ENCODE assay signal across 28 mouse cellular contexts in genomic region chr1:184833499-184833898, GRCm38 (mm10). TPM values are rescaled to one million over a fixed set of nuclear protein-coding genes. Genes with fewer than 3 reads are reported as not detected.
A peak's percentile ranks its signal among the peaks of the same experiment; 100 is the strongest.
DNase-seq lines count a peak whose midpoint lies in the region; ATAC-seq and TF ChIP-seq lines count a peak whose summit lies in the region.
"Had no signal": no experiment of that assay in that cellular context is flagged by ENCODE, and none has a peak within 500 bp of the region (broad histone marks: within the 10 kb centered on the region; RNA-seq: fewer than 3 reads in every experiment).

No protein-coding gene starts in this region.

- H3K4me3 ChIP-seq in liver, postnatal 0 days (ENCODE audit: low read depth, low read length) = no peak overlapping the region
- no peak overlapping the region for H3K4me3 ChIP-seq in liver, embryonic 13.5 days (replicated peaks)
- no peak overlapping the region for H3K4me3 ChIP-seq in liver, embryonic 16.5 days (ENCODE audit: low read depth, low read length)
- no peak overlapping the region for H3K4me3 ChIP-seq in forebrain, embryonic 10.5 days
- H3K4me3 ChIP-seq in midbrain, embryonic 15.5 days = no peak overlapping the region
- H3K4me3 ChIP-seq: embryonic facial prominence, embryonic 13.5 days; embryonic facial prominence, embryonic 15.5 days; erythroblast, embryonic 14.5 days; forebrain, embryonic 13.5 days; forebrain, embryonic 15.5 days had no signal

- H3K9ac ChIP-seq in liver, postnatal 0 days (replicated peaks) = no peak overlapping the region
- H3K9ac ChIP-seq in liver, embryonic 13.5 days = no peak overlapping the region
- no peak overlapping the region for H3K9ac ChIP-seq in liver, embryonic 16.5 days (ENCODE audit: low read depth, low read length)
- H3K9ac ChIP-seq in midbrain, embryonic 15.5 days = no peak overlapping the region
- H3K9ac ChIP-seq: embryonic facial prominence, embryonic 13.5 days; embryonic facial prominence, embryonic 15.5 days; forebrain, embryonic 13.5 days; forebrain, embryonic 15.5 days; forebrain, postnatal 0 days had no signal

- no peak for ATAC-seq in liver, postnatal 0 days
- peak; percentile 79 for ATAC-seq in liver, embryonic 13.5 days (ENCODE audit: low read depth)
- 0 out of 2 replicates have a peak, but pooled peaks have one; percentile 37 for ATAC-seq in liver, embryonic 16.5 days (ENCODE audit: low read depth)
- ATAC-seq in midbrain, embryonic 15.5 days (replicated peaks) = no peak
- ATAC-seq: activated CD4-positive, CD25-positive, alpha-beta regulatory T cell, adult 4 months; CD4-positive, CD25-positive, alpha-beta regulatory T cell, adult 4 months; forebrain, embryonic 13.5 days; forebrain, embryonic 15.5 days; forebrain, postnatal 0 days; Patski had no signal

- no peaks in the 10 kb centered on the region for H3K9me3 ChIP-seq in liver, postnatal 0 days (ENCODE audit: low read length)
- no peaks in the 10 kb centered on the region for H3K9me3 ChIP-seq in liver, embryonic 13.5 days (replicated peaks)
- no peaks in the 10 kb centered on the region for H3K9me3 ChIP-seq in liver, embryonic 16.5 days (replicated peaks; ENCODE audit: control insufficient read depth, low read length)
- H3K9me3 ChIP-seq in forebrain, embryonic 10.5 days = no peaks in the 10 kb centered on the region
- H3K9me3 ChIP-seq in midbrain, embryonic 15.5 days = no peaks in the 10 kb centered on the region
- H3K9me3 ChIP-seq: embryonic facial prominence, embryonic 13.5 days; embryonic facial prominence, embryonic 15.5 days; forebrain, embryonic 13.5 days; forebrain, embryonic 15.5 days; G1E had no signal

- DNase-seq in liver = peak; percentile 47
- no peak for DNase-seq in liver, postnatal 0 days
- no peak for DNase-seq in liver, embryonic 13.5 days
- no peak for DNase-seq in forebrain, embryonic 10.5 days (ENCODE audit: extremely low spot score, low spot score)
- DNase-seq: adrenal gland, adult 8-10 months; adrenal gland, postnatal 25 days; B cell, adult 2 months; cerebellum, adult 11 months; cerebellum, adult 18-20 months; cerebellum, adult 8-10 months; cerebellum, adult 9-11 months; cerebellum, postnatal 14 days; cerebellum, postnatal 36 days; embryo, embryonic 11 days; forebrain, postnatal 0 days had no signal

- no peaks in the 10 kb centered on the region for H3K4me1 ChIP-seq in liver, postnatal 0 days (ENCODE audit: insufficient read depth)
- H3K4me1 ChIP-seq in liver, embryonic 13.5 days (replicated peaks) = peaks cover 28% of the 10 kb centered on the region
- H3K4me1 ChIP-seq in liver, embryonic 16.5 days (ENCODE audit: control insufficient read depth, low read depth, low read length) = peaks cover 2% of the 10 kb centered on the region; the same call in 1 of the 2 replicates
- H3K4me1 ChIP-seq in forebrain, embryonic 10.5 days = no peaks in the 10 kb centered on the region
- H3K4me1 ChIP-seq in midbrain, embryonic 15.5 days = no peaks in the 10 kb centered on the region
- H3K4me1 ChIP-seq: embryonic facial prominence, embryonic 13.5 days; embryonic facial prominence, embryonic 15.5 days; forebrain, embryonic 13.5 days; forebrain, embryonic 15.5 days had no signal

- no peak overlapping the region for H3K27ac ChIP-seq in liver, postnatal 0 days (ENCODE audit: low read depth)
- H3K27ac ChIP-seq in liver, embryonic 13.5 days = no peak overlapping the region
- no peak overlapping the region for H3K27ac ChIP-seq in liver, embryonic 16.5 days (ENCODE audit: low read length)
- H3K27ac ChIP-seq in forebrain, embryonic 10.5 days = no peak overlapping the region
- H3K27ac ChIP-seq in midbrain, embryonic 15.5 days = no peak overlapping the region
- H3K27ac ChIP-seq: embryonic facial prominence, embryonic 13.5 days; embryonic facial prominence, embryonic 15.5 days; forebrain, embryonic 13.5 days; forebrain, embryonic 15.5 days had no signal

- no peak for TF ChIP-seq EP300 in liver, postnatal 0 days (IDR thresholded peaks at IDR 0.05; ENCODE audit: low read depth)

- TF ChIP-seq CTCF in liver, postnatal 0 days (IDR thresholded peaks at IDR 0.05; ENCODE audit: low read depth) = no peak

- peaks cover 52% of the 10 kb centered on the region for H3K36me3 ChIP-seq in liver, postnatal 0 days (replicated peaks; ENCODE audit: insufficient read depth, low read length)
- peaks cover 80% of the 10 kb centered on the region for H3K36me3 ChIP-seq in liver, embryonic 13.5 days
- H3K36me3 ChIP-seq in liver, embryonic 16.5 days (ENCODE audit: control insufficient read depth, insufficient read depth) = peaks cover 13% of the 10 kb centered on the region; the same call in 1 of the 2 replicates
- H3K36me3 ChIP-seq in forebrain, embryonic 10.5 days (replicated peaks) = peaks cover 52% of the 10 kb centered on the region
- peaks cover 6% of the 10 kb centered on the region; the same call in 1 of the 2 replicates for H3K36me3 ChIP-seq in midbrain, embryonic 15.5 days (replicated peaks)

- no peaks in the 10 kb centered on the region for H3K27me3 ChIP-seq in liver, postnatal 0 days (ENCODE audit: insufficient read depth, low read length)
- no peaks in the 10 kb centered on the region for H3K27me3 ChIP-seq in liver, embryonic 13.5 days
- H3K27me3 ChIP-seq in liver, embryonic 16.5 days (ENCODE audit: control insufficient read depth, insufficient read depth, low read depth, low read length) = no peaks in the 10 kb centered on the region
- no peaks in the 10 kb centered on the region for H3K27me3 ChIP-seq in forebrain, embryonic 10.5 days (ENCODE audit: poor library complexity, severe bottlenecking)
- no peaks in the 10 kb centered on the region for H3K27me3 ChIP-seq in midbrain, embryonic 15.5 days (replicated peaks)
- H3K27me3 ChIP-seq: CH12.LX; embryonic facial prominence, embryonic 13.5 days; embryonic facial prominence, embryonic 15.5 days; forebrain, embryonic 13.5 days; forebrain, embryonic 15.5 days; Patski had no signal

- H3K4me2 ChIP-seq in liver, postnatal 0 days (ENCODE audit: low read depth, low read length) = no peak overlapping the region
- no peak overlapping the region for H3K4me2 ChIP-seq in liver, embryonic 13.5 days
- H3K4me2 ChIP-seq in liver, embryonic 16.5 days (ENCODE audit: low read depth, low read length) = no peak overlapping the region
- no peak overlapping the region for H3K4me2 ChIP-seq in midbrain, embryonic 15.5 days
- H3K4me2 ChIP-seq: embryonic facial prominence, embryonic 13.5 days; embryonic facial prominence, embryonic 15.5 days; forebrain, embryonic 13.5 days; forebrain, embryonic 15.5 days had no signal

- 79% methylated on average over 7 of the region's 7 CpGs for WGBS in liver, postnatal 0 days (ENCODE audit: insufficient replicate concordance)
- WGBS in liver, embryonic 13.5 days (ENCODE audit: insufficient replicate concordance) = 52% methylated on average over 7 of the region's 7 CpGs
- 71% methylated on average over 7 of the region's 7 CpGs for WGBS in liver, embryonic 16.5 days (ENCODE audit: insufficient replicate concordance)
- 89% methylated on average over 7 of the region's 7 CpGs for WGBS in forebrain, embryonic 10.5 days
- 91% methylated on average over 7 of the region's 7 CpGs for WGBS in midbrain, embryonic 15.5 days

RNA-seq across cellular contexts. Expression of gene Marc2, which starts 12.8 kb away (rescaled TPM):
- 608 and 698 TPM in 2 replicates for polyA plus RNA-seq in liver, postnatal 0 days (2015; fragmentation: Nextera tagmentation; extraction: Ambion mirVana)
- polyA plus RNA-seq in liver, embryonic 13.5 days (2015; fragmentation: Nextera tagmentation; extraction: Ambion mirVana) = 189 and 193 TPM in 2 replicates
- 222 and 226 TPM in 2 replicates for polyA plus RNA-seq in liver, embryonic 16.5 days (2015; fragmentation: Nextera tagmentation; extraction: Ambion mirVana)
- polyA plus RNA-seq in forebrain, embryonic 10.5 days (2016; fragmentation: Nextera tagmentation; extraction: Ambion mirVana) = 78.1 and 82.6 TPM in 2 replicates
- 96.7 and 117 TPM in 2 replicates for polyA plus RNA-seq in midbrain, embryonic 15.5 days (2015; fragmentation: Nextera tagmentation; extraction: Ambion mirVana)

RNA-seq across cellular contexts. Expression of gene Marc1, which starts 22.4 kb away (rescaled TPM):
- 204 and 234 TPM in 2 replicates for polyA plus RNA-seq in liver, postnatal 0 days (2015; fragmentation: Nextera tagmentation; extraction: Ambion mirVana)
- polyA plus RNA-seq in liver, embryonic 13.5 days (2015; fragmentation: Nextera tagmentation; extraction: Ambion mirVana) = 13.4 and 13.8 TPM in 2 replicates
- 42.6 and 42.9 TPM in 2 replicates for polyA plus RNA-seq in liver, embryonic 16.5 days (2015; fragmentation: Nextera tagmentation; extraction: Ambion mirVana)
- polyA plus RNA-seq in forebrain, embryonic 10.5 days (2016; fragmentation: Nextera tagmentation; extraction: Ambion mirVana) = not detected in 2 replicates
- polyA plus RNA-seq in midbrain, embryonic 15.5 days (2015; fragmentation: Nextera tagmentation; extraction: Ambion mirVana) = 0.13 TPM in 1 of 2 replicates, not detected in the other
- polyA plus RNA-seq: activated CD4-positive, CD25-positive, alpha-beta regulatory T cell, adult 4 months; embryonic facial prominence, embryonic 11.5 days; embryonic facial prominence, embryonic 13.5 days; erythroblast, embryonic 14.5 days; forebrain, embryonic 15.5 days; G1E; Patski had no signal

RNA-seq across cellular contexts. Expression of gene C130074G19Rik, which starts 49.5 kb away (rescaled TPM):
- polyA plus RNA-seq in liver, postnatal 0 days (2015; fragmentation: Nextera tagmentation; extraction: Ambion mirVana) = 5.6 and 6.5 TPM in 2 replicates
- polyA plus RNA-seq in liver, embryonic 13.5 days (2015; fragmentation: Nextera tagmentation; extraction: Ambion mirVana) = 1.3 and 1.6 TPM in 2 replicates
- polyA plus RNA-seq in liver, embryonic 16.5 days (2015; fragmentation: Nextera tagmentation; extraction: Ambion mirVana) = 1.9 and 2.0 TPM in 2 replicates
- 0.56 and 0.58 TPM in 2 replicates for polyA plus RNA-seq in forebrain, embryonic 10.5 days (2016; fragmentation: Nextera tagmentation; extraction: Ambion mirVana)
- 0.84 and 1.2 TPM in 2 replicates for polyA plus RNA-seq in midbrain, embryonic 15.5 days (2015; fragmentation: Nextera tagmentation; extraction: Ambion mirVana)
- polyA plus RNA-seq: activated CD4-positive, CD25-positive, alpha-beta regulatory T cell, adult 4 months; CD4-positive, CD25-positive, alpha-beta regulatory T cell, adult 4 months; G1E had no signal

Comparison
In these comparisons a context has a peak if more than half of its experiments do, and no peak if none do; other contexts are left out.
1. ATAC-seq: peak in liver, embryonic 13.5 days (single experiment) and liver, embryonic 16.5 days (single experiment); none in liver, postnatal 0 days (single experiment) and midbrain, embryonic 15.5 days (single experiment).
2. RNA of gene Marc1, which starts 22.4 kb away (polyA plus RNA-seq): 204 to 234 TPM in liver, postnatal 0 days, 42.6 to 42.9 TPM in liver, embryonic 16.5 days and 13.4 to 13.8 TPM in liver, embryonic 13.5 days; 0.13 TPM in midbrain, embryonic 15.5 days and not detected in forebrain, embryonic 10.5 days; every median in the first group is over 10 times any median in the second.